Mouse (Mus musculus) frontal cortex, postnatal 14 days (tissue): Measurements from ENCODE around the gene Rhox4a.
"Not testable (repeated sequence)": the region's sequence is repeated elsewhere in the genome, so short reads cannot be mapped to it uniquely, and the experiment has no call there.

Experiments
- DNase-seq, 2 experiments: peaks; one replicate each; pipeline ENCODE4 v3.0.0; 2022; ENCODE audit warnings: low spot score in 2 of 2

Gene Rhox4a

DNA sequence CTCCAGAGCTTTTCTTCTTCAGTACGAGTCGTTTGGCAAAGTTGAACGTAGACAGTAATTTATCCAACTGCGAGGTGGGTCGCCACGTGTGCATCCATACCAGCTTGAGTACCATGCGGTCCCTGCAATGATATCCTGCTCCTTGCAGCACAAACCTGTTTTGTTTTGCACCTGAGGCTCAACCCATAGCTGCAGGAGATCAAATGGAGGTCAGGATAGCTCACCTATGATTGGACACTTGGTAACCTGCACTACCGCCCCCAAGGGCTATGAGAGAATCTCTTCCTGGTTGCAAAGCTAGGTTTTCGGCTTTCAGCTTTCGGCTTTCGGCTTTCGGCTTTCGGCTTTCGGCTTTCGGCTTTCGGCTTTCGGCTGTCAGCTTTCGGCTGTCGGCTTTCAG lies at the start of gene Rhox4a:
Gene Rhox4a, plus strand, starts transcription at position 301 of the 400 bp plus-strand sequence.
- DNase-seq, result not testable (repeated sequence)

GRCm38 (mm10) chrX:37222158-37222557 lies 43.0 kb upstream of the Rhox4a start, which contains the start of gene Rhox1:
Gene Rhox1, minus strand, starts transcription at chrX:37222258.
- DNase-seq, result not testable (repeated sequence)

- not testable (repeated sequence) for DNase-seq
Observed at GRCm38 (mm10) chrX:37244676-37245075, 20.5 kb upstream of the Rhox4a start, which contains the start of gene Rhox2a. Gene Rhox2a, plus strand, starts transcription at chrX:37244976.

DNA sequence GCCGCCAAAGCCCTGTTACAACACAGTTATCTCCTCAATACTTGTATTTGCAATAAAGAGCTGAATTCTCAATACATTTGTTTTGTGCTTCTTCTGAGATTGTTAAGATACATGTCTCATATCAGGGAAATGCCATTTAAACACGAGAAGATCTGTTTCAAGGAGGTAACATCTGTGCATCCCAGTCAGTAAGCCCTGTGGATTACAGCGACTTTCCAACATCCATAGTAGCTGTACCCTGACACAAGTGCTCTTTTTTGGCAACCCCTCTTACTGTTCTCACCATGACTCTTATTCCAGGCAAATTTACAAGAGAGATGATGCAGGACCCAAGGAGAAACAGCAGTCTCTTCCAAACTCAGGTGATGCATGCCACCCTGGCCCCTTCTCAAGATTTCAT lies 15.5 kb upstream of the Rhox4a start, which contains the start of gene Rhox3a:
Gene Rhox3a, plus strand, starts transcription at position 301 of the 400 bp plus-strand sequence.
- not testable (repeated sequence) for DNase-seq
